Mouse (Mus musculus) liver, postnatal 0 days (tissue): ENCODE measurements around the gene Trabd2b.

ENCODE experiments used
- CTCF ChIP-seq: sonication (generic); IDR thresholded peaks from 2 replicates; pipeline ENCODE4 v1.5.1; 2016; ENCODE audit warnings: antibody characterized with exemption, low read depth
- EP300 ChIP-seq: IDR thresholded peaks from 2 replicates; pipeline ENCODE4 v1.6.1; 2016; ENCODE audit warnings: antibody characterized with exemption, low read depth, mild to moderate bottlenecking

DNA sequence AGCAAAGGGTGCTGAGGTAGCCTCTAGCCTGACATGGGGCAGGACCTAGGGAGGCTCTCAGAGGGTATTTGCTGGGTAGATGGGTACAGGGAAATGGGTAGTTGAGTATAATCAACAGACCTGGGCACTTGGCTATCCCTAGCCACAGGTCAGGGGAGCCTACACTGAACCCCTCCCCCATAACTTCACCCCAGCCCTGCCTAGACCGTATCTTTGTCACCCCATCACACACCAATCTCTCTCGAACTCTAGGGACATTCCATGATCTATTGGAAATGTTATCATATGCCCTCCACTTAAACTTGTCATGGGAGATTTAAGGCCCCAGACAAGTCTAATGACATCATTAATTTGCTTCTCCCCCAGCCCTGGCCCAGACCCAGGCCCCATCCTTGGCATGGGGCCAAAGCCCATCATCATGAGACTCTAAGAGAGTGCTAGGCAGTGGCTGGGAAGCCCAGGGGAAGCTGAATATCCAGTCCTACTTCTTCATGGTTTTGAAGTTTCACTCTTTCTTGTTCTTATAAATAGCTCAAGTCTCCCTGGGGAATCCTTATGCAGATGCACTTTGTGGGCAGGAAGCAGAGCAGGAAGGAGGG is 177.1 kb downstream of the Trabd2b start:
- TF ChIP-seq CTCF: no peak
- no peak for TF ChIP-seq EP300
